Mouse (Mus musculus) hindbrain, embryonic 11.5 days (tissue): ENCODE measurements around the gene 4921524J17Rik. TPM values are rescaled to one million over a fixed set of nuclear protein-coding genes. Genes with fewer than 3 reads are reported as not detected.

Experiments
- ATAC-seq: fragments of 200-750 bp; cut with Nextera tagmentation; 2 replicates; pipeline ENCODE4 v1.8.0; 2017; ENCODE audit warnings: mild to moderate bottlenecking, moderate TSS enrichment, moderate library complexity; ENCODE audit not compliant: low FRiP score
- DNase-seq: peaks from one replicate; pipeline ENCODE4 v3.0.0-alpha.2; 2015; ENCODE audit warnings: low spot score
- H3K27ac ChIP-seq: fragments of 300-500 bp; sonication (generic); 2 replicates; pipeline ENCODE4 v1.5.1; 2014; ENCODE audit warnings: mild to moderate bottlenecking, low read depth, low read length
- H3K27me3 ChIP-seq: fragments of 300-500 bp; sonication (generic); 2 replicates; pipeline ENCODE4 v1.6.1; 2014; ENCODE audit warnings: mild to moderate bottlenecking, low read length, moderate library complexity, mixed read lengths; ENCODE audit not compliant: control insufficient read depth, insufficient read depth
- H3K36me3 ChIP-seq: fragments of 300-500 bp; sonication (generic); 2 replicates; pipeline ENCODE4 v1.6.1; 2014; ENCODE audit warnings: mild to moderate bottlenecking, low read length, moderate library complexity, mixed read lengths; ENCODE audit not compliant: control insufficient read depth, insufficient read depth
- H3K4me1 ChIP-seq: fragments of 300-500 bp; sonication (generic); replicated peaks from 2 replicates; pipeline ENCODE4 v1.6.1; 2014; ENCODE audit warnings: low read length, mixed read lengths; ENCODE audit not compliant: control insufficient read depth, insufficient read depth
- H3K4me2 ChIP-seq: fragments of 300-500 bp; sonication (generic); replicated peaks from 2 replicates; pipeline ENCODE4 v1.6.1; 2014; ENCODE audit warnings: mild to moderate bottlenecking, low read depth, low read length
- H3K4me3 ChIP-seq: fragments of 300-500 bp; sonication (generic); 2 replicates; pipeline ENCODE4 v1.5.1; 2014; ENCODE audit warnings: low read depth, low read length
- H3K9ac ChIP-seq: fragments of 300-500 bp; sonication (generic); 2 replicates; pipeline ENCODE4 v1.6.1; 2014; ENCODE audit warnings: low read depth, low read length
- H3K9me3 ChIP-seq: fragments of 300-500 bp; sonication (generic); 2 replicates; pipeline ENCODE4 v1.6.1; 2016; ENCODE audit warnings: low read length; ENCODE audit not compliant: control insufficient read depth
- WGBS: fragments of 180-500 bp; shearing (Covaris S2); extraction: QIAGEN DNeasy Blood & Tissue Kit; methylation state at CpG from one replicate; pipeline ENCODE4 v1.1.7; 2014; 5-methylcytosine and 5-hydroxymethylcytosine counted together
- polyA plus RNA-seq: library from polyadenylated mRNA; unstranded; fragments of >200 nt; fragmentation: Nextera tagmentation; extraction: Ambion mirVana; gene quantifications from 2 replicates; pipeline ENCODE4 v1.2.1, GENCODE M21; 2014

The 4921524J17Rik gene
- polyA plus RNA-seq, 1 experiment from 2014 or later, result 50.2 TPM

DNA sequence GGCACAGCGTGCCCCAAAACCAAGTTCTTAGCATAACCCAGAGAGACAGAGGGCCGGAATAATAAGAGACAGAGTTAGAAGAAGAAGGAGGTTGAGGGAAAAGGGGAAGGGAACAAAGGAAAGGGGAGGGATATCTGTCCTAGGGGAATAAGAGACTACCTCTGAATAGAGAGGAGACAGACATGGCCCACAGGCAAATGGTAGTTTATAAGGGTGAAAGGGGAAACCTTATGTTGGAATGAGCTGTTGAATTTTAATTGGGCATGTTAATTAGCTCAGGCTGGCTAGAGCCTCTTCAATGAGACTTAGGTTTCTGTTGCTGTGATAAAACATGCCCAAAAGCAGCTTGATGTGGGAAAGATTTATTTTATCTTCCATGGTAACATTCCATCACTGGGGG lies 20.6 kb upstream of the 4921524J17Rik start:
- Histone ChIP-seq H3K27me3 (no peaks in the 10 kb centered on the region), H3K9ac (no peak overlapping the region), H3K9me3 (no peaks in the 10 kb centered on the region), H3K4me1 (no peaks in the 10 kb centered on the region), H3K4me3 (no peak overlapping the region), H3K36me3 (no peaks in the 10 kb centered on the region), H3K27ac (no peak overlapping the region), H3K4me2 (no peak overlapping the region)
- DNase-seq, result no peak
- ATAC-seq, result no peak
- 74% methylated on average over 2 of the region's 2 CpGs for WGBS

DNA sequence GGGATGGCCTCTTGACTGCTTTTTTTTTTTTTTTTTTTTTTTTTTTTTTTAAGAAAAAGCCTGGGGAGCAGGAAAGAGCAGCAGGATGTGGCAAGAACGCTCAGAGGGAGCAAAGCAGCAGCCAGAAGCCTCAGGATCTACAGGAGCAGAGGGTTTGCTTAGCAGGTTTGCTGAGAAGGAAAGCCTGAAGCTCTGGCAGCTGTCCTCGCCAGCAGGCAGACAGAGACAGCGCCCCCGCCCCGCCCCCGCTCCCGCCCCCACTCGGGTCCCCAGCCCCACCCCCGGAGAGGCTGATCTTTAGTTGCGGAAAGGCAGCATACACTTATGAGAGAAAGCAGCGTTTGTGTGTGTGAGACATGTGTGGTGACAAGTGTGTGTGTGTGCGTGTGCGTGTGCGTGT lies 19.7 kb upstream of the 4921524J17Rik start:
- no peak overlapping the region for H3K4me2 ChIP-seq

DNA sequence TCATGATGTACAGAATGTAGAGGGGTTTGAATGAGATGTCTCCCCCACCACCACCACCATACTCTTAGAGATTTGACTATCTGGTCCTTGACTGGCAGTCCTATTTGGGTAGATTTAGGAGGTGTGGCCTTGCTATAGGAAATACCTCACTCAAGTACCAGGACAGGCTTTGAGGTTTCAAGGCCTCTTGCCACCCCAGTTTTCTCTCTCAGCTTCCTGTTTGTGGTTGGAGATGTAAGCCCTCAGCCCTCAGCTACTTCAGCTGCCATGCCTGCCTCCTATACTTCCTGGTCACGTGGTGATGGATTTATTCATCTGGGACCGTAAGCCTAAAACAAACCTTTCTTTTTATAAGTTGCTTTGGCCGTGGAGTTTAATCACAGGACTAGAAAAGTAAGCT lies 17.7 kb upstream of the 4921524J17Rik start:
- Histone ChIP-seq H3K27ac (no peak overlapping the region), H3K36me3 (no peaks in the 10 kb centered on the region), H3K4me1 (no peaks in the 10 kb centered on the region), H3K9me3 (no peaks in the 10 kb centered on the region), H3K4me2 (no peak overlapping the region), H3K4me3 (no peak overlapping the region), H3K9ac (no peak overlapping the region), H3K27me3 (no peaks in the 10 kb centered on the region)
- ATAC-seq (no peak), DNase-seq (no peak)
- 90% methylated on average over 3 of the region's 3 CpGs for WGBS

More for the DNA sequence above, 19.7 kb upstream of the 4921524J17Rik start:
- 27% methylated on average over 11 of the region's 14 CpGs for WGBS
- DNase-seq (no peak), ATAC-seq (no peak)
- H3K9me3 ChIP-seq, result no peaks in the 10 kb centered on the region
- no peaks in the 10 kb centered on the region for H3K27me3 ChIP-seq
- H3K36me3 ChIP-seq, result no peaks in the 10 kb centered on the region
- H3K4me3 ChIP-seq, result no peak overlapping the region
- H3K27ac ChIP-seq, result no peak overlapping the region
- H3K4me1 ChIP-seq, result no peaks in the 10 kb centered on the region
- no peak overlapping the region for H3K9ac ChIP-seq

DNA sequence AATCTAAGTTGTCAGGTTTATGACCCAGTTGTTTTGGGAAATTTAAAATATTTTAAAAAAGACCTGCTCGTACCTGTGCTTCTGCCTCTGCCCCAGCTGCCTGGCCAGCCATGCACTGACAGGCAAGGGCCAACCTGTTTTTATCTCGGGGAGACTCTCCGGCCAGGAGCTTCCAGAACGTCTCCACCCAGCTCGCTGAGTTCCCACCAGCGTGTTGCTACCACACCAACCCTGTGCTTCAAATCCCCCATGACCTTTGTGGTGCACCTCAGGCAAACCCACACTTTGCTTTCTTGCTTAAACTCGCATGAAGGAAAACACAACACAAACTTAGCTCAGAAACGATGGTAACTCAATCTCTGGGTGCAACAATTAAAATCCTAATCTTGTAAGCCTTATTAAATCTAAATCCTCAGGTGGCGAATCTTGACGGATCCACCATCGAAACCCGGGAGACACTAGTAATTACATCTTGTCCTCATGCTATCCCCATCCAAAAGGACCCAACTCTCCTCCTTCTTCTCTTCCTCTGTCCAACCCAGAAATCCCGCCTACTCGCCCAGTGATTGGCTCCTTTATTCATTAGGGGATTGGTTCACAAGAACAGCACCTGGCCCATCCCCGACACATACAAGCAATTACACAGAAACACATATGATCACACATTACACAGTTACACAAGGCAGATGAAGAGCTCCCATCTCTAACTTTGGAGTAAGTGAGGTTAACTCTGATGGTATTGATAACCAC lies 13.5 kb upstream of the 4921524J17Rik start:
- Histone ChIP-seq H3K4me1 (no peaks in the 10 kb centered on the region), H3K27ac (no peak overlapping the region), H3K9ac (no peak overlapping the region), H3K4me3 (no peak overlapping the region), H3K9me3 (no peaks in the 10 kb centered on the region), H3K27me3 (no peaks in the 10 kb centered on the region), H3K36me3 (no peaks in the 10 kb centered on the region), H3K4me2 (no peak overlapping the region)
- WGBS, result 87% methylated on average over 15 of the region's 15 CpGs
- ATAC-seq, result no peak
- DNase-seq, result no peak

GRCm38 (mm10) chr8:85444092-85444491 lies 11.5 kb upstream of the 4921524J17Rik start:
- no peak for ATAC-seq
- no peaks in the 10 kb centered on the region for H3K4me1 ChIP-seq
- DNase-seq, result no peak
- no peak overlapping the region for H3K9ac ChIP-seq
- no peaks in the 10 kb centered on the region for H3K27me3 ChIP-seq
- no peak overlapping the region for H3K27ac ChIP-seq
- no peaks in the 10 kb centered on the region for H3K36me3 ChIP-seq
- H3K4me3 ChIP-seq, result no peak overlapping the region
- no peaks in the 10 kb centered on the region for H3K9me3 ChIP-seq
- no peak overlapping the region for H3K4me2 ChIP-seq

GRCm38 (mm10) chr8:85441564-85441963 lies 8.9 kb upstream of the 4921524J17Rik start:
- ATAC-seq, result no peak
- Histone ChIP-seq H3K27me3 (no peaks in the 10 kb centered on the region), H3K9ac (no peak overlapping the region), H3K4me2 (no peak overlapping the region), H3K9me3 (no peaks in the 10 kb centered on the region), H3K36me3 (no peaks in the 10 kb centered on the region), H3K4me1 (no peaks in the 10 kb centered on the region), H3K4me3 (no peak overlapping the region), H3K27ac (no peak overlapping the region)
- no peak for DNase-seq
- 44% methylated on average over 5 of the region's 5 CpGs for WGBS

GRCm38 (mm10) chr8:85435736-85436135 lies 3.1 kb upstream of the 4921524J17Rik start:
- ATAC-seq (no peak), DNase-seq (no peak)
- 45% methylated on average over 5 of the region's 5 CpGs for WGBS
- Histone ChIP-seq H3K27me3 (no peaks in the 10 kb centered on the region), H3K36me3 (no peaks in the 10 kb centered on the region), H3K4me2 (no peak overlapping the region), H3K9ac (no peak overlapping the region), H3K27ac (no peak overlapping the region), H3K4me3 (no peak overlapping the region), H3K9me3 (no peaks in the 10 kb centered on the region), H3K4me1 (0 out of 2 replicates have a peak, but pooled peaks cover 2% of the 10 kb centered on the region)

- no peak overlapping the region for H3K4me2 ChIP-seq
- DNase-seq (no peak), ATAC-seq (no peak)
- H3K4me1 ChIP-seq, result 0 out of 2 replicates have a peak, but pooled peaks cover 2% of the 10 kb centered on the region
- WGBS, result 69% methylated on average over 12 of the region's 12 CpGs
- no peak overlapping the region for H3K9ac ChIP-seq
- H3K9me3 ChIP-seq, result no peaks in the 10 kb centered on the region
- no peaks in the 10 kb centered on the region for H3K27me3 ChIP-seq
- H3K36me3 ChIP-seq, result no peaks in the 10 kb centered on the region
- H3K4me3 ChIP-seq, result no peak overlapping the region
- H3K27ac ChIP-seq, result no peak overlapping the region
Measured at GRCm38 (mm10) chr8:85434817-85435216, 2.2 kb upstream of the 4921524J17Rik start.

- Histone ChIP-seq H3K27ac (no peak overlapping the region), H3K4me1 (0 out of 2 replicates have a peak, but pooled peaks cover 2% of the 10 kb centered on the region), H3K4me2 (peak overlapping the region; percentile 53), H3K9ac (no peak overlapping the region), H3K4me3 (peak overlapping the region; percentile 72), H3K27me3 (no peaks in the 10 kb centered on the region), H3K9me3 (no peaks in the 10 kb centered on the region), H3K36me3 (no peaks in the 10 kb centered on the region)
- DNase-seq (no peak), ATAC-seq (no peak; the same call in 1 of the 2 replicates)
- WGBS, result 6% methylated on average over 6 of the region's 6 CpGs
Measured at GRCm38 (mm10) chr8:85433017-85433393, 372 bp upstream of the 4921524J17Rik start.
